Mouse (Mus musculus): ENCODE data around the gene Ier5l. TPM values are rescaled to one million over a fixed set of nuclear protein-coding genes. Genes with fewer than 3 reads are reported as not detected.

Ier5l gene
- total RNA-seq, 2 experiments from 2014 or later: 1.7 TPM

DNA sequence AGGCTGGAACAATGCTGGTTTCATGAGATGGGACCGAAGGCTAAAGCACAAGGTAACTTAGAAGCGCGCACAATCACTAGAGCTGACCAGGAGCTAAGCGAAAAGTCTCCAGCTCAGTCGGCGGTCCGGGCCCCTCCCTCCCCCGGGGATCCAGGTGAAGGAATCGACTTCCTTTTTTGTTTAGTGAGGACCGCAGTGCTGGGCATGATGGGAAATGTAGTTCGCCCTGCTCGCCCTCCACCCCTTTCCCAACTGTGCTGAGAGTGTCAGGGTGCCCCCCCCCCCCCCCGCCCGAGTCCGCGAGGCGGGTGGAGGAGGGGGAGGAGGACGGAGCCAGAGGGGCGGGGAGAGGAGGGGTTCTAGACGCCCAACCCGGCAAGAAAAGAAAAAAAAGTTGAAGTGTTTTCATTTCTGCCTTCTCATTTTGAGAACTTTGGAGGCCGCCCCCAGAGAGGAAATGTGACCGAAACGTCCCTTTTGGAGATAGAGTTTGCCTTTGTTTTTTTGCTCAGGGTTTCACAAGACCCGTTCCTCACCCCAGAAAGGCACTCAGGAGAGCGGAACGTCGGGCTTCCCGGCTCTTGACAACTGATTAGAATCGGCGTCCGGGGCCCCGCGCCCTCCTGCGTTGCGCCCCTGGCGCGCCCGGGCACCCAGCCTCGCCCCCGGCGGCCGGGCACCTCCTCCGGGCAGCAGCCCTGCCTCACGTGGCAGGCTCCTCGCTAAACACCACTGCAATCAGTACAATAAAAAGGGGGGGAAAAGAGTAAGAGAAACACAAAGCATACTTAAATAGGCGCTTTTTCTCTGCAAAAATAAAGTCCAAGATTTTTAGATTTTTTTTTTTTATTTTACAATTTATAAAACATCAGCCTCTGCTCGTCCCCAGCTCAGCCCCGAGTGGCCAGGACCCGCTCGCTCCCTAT is 2.0 kb downstream of the Ier5l start:
- peak; percentile 73 to 82 for DNase-seq
- intact Hi-C loops (cut with DNase I): loop anchor here (2.0 to 5.0 kb wide), 3 partner anchors 31 to 247 kb away; no protein-coding TSS in a partner anchor

DNA sequence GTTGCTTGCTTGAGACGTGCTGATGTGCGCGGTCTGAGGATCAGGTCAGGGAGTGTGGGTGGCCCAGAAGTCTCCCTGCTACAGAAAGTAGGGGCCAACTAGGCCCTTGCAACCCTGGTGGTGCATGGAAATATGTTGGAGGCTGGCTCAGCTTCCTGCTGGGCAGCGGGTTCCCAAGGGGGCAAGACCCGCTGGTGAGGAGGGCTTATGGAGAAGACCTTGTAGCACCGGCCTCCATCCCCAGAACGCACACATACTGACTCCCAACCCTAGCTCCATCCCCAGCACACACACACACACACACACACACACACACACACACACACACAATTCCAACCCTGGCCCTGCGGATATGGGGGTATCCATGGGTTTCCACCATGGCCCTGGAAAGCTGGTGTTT is 3.0 kb downstream of the Ier5l start:
- intact Hi-C loops (cut with DNase I): loop anchor here (5.0 kb wide), 1 partner anchor 121 kb away; no protein-coding TSS in a partner anchor
- DNase-seq: no peak

DNA sequence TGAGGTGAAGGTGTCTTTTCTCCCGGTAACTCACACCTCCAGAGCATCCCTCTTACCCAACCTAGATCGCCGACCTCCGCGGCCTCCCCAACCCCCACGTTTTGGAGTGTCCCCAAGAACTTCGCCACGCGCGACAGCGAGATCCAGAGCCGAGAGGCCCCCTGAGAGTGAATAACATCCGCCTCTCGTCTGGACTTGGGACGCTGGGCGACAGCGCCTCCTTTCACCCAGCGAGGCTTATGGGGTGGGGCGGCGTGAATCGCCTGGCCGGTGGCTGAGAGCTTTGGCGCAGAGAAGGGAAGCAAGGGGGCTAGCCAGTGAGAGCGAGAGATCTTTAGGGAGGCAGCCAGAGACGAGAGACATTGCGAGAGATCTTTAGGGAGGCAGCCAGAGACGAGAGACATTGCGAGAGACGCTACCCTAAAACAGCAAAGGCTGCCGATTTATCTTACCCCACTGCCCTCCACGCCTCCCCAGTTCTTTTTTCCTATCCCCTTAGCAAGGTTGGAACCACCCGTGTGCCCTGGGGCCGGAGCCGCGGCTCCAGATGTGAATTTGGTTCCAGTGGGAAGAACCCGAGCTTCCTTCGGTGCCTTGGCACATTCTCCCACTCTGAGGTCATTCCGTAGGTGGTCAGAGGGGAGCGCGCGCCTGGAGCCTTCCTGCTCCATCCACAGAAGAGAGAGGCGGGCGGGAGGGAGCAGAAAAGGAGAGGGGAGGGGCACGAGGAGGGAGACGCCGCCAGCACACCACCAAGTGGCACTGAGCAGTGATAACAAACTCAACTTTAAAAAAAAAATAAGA is 3.7 kb downstream of the Ier5l start:
- intact Hi-C loops (cut with DNase I): loop anchor here (5.0 kb wide), 1 partner anchor 122 kb away; no protein-coding TSS in a partner anchor
- DNase-seq: peak; percentile 63 to 75

DNA sequence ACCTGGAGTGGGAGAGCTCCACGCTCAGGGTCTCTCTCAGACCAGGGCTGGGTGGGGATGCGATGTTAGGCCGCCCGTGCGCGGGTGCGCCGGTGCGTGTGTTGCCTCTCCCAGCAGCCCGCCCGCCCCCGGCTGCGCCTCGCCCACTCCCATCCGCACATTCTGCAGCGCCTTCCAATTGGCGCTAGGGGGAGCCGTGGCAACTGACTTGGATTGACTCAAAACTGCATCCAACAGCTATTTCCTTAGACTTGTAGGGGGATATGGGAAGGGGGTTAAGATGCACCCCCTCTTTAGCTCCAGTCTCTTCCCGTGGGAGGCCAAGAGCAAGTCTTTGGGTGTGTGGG is 4.2 kb downstream of the Ier5l start:
- intact Hi-C loops (cut with DNase I): loop anchor here (2.0 to 5.0 kb wide), 2 partner anchors 123 to 325 kb away; no protein-coding TSS in a partner anchor

DNA sequence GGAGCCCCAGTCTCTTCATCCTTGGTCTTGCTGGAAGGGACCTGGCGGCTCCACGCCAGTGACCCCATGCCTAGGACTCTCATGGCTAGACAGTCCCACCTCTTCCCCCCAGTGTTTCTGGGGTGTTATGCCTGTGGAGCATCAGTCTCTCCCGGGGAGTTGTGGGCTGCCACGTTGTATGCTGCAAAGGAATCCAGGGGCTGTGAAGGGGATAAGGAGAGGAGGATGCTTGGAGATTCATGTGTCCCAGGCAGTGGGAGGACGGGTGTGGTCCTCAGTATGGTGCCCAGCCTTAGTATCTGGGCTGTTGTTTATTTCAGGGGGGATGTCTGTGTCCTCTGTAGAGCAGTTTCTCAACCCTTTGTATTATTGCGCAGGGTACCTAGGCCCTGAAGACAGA is 5.0 kb downstream of the Ier5l start:
- intact Hi-C loops (cut with DNase I): loop anchor here (2.0 kb wide), 1 partner anchor 326 kb away; no protein-coding TSS in a partner anchor
- no peak for DNase-seq

More for the DNA sequence above, 4.2 kb downstream of the Ier5l start:
- peak; percentile 61 to 74 for DNase-seq

DNA sequence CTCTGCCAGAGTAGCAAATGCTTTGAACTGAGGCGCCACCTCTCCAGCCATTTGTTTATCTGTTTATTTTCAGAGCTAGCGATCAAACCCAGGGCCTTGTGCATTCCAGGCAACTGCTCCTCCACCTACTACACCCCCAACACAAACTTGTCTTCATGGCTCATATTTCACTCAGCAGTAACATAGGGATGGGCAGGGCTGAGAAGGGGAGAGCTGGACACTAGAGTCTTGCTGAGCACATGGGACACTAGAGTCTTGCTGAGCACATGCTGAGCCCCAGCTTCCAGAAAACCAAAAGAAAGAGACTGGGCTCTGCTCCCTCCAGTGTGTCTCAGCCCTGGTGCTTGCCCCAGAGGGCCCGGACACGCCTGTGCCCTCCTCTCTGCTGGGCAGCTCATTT is 7.2 kb downstream of the Ier5l start:
- intact Hi-C loops (cut with DNase I): no loop called here
- DNase-seq: no peak

DNA sequence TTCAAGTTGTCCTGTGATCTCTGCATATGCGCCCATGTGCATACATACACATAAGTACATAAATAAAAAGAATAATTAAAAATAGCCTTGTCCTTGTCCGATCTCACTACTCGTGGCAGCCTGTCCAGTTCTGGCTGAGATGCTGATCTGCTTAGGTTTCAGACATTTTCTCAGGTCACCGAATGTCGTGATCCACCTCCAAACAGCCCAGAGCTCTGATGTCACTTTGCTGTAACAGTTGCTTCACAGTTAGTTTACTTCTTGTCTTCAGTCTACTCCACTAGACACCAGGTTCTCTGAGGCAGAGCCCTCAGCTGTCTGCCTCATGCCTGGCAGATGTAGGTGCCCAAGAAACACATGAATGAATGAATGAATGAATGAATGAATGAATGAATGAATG is 9.6 kb downstream of the Ier5l start:
- no peak for DNase-seq
- intact Hi-C loops (cut with DNase I): no loop called here

DNA sequence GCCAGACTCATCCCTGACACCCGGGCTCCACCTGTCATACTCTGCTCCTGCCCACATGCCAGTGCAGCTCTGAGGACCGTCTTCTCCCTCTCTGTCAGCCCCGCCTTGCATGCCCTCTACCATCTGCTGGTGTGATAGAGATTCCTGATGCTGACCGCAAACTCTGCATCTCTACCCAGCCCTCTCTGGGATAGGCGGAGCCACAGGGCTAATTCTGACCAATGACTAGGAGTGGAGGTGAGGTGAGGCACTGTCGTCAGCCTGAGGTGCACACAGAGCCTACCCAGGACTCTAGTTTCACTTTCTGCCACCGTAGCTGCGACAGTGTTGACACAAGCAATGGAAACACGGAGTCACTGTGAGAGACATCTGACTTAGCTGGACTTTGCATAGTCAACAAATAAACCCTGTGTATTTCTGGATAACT is 10.1 kb downstream of the Ier5l start:
- intact Hi-C loops (cut with DNase I): no loop called here
- DNase-seq: peak; percentile 46 to 60

DNA sequence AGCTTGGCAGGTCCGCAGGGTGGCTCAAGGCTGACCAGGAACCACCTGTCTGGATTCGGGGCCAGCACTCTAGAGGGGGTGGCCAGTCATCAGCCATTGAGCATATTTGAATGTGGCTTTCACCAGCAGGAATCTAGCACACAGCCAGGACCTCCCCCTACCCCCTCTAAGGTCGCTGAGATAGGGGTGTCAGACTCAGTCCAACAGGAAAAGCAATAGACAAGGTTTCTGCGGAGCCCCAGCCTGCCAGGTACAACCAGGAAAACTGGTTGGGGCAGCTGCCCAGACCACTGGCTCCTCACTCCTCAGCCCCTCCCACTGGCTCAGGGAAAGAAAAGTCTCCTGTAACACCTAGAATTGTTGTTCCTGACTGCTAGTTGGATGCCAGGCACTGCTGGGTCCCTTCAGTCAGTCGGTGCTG is 10.7 kb downstream of the Ier5l start:
- intact Hi-C loops (cut with DNase I): no loop called here
- DNase-seq: no peak

DNA sequence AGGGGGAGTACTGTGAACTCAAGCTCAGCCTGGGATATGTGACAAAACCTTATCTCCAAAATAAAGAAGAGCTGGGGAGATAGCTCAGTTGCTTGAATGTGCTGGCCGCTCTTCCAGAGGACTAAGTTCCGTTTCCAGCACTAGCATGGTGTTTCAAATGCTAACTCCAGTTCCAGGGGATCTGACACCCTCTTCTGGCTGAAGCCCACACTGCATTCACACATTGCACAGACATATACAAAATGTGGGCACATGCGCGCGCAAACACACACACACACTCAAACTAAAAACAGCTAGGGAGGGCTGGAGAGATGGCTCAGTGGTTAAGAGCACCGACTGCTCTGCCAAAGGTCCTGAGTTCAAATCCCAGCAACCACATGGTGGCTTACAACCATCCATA is 14.8 kb downstream of the Ier5l start:
- DNase-seq: no peak
- intact Hi-C loops (cut with DNase I): no loop called here

DNA sequence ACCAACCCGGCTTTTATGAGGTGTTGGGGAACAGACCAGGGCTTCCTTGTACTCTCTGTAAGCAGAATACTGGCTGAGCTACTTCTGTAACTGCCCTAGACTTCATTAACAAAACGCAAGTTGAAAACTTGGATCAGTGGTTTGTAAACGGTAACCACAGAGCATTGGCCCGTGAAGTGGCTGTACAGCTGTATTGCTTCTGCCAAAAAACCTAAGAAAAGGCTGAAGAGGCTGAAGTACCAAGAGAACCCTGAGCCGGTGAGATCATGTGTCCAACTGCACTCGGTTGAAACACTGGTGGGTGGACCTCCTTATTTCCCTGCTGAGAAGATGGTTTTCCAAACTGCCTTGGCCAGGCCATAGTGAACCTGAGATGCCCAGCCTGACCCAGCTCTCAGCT is 15.7 kb downstream of the Ier5l start:
- no peak for DNase-seq
- intact Hi-C loops (cut with DNase I): no loop called here

DNA sequence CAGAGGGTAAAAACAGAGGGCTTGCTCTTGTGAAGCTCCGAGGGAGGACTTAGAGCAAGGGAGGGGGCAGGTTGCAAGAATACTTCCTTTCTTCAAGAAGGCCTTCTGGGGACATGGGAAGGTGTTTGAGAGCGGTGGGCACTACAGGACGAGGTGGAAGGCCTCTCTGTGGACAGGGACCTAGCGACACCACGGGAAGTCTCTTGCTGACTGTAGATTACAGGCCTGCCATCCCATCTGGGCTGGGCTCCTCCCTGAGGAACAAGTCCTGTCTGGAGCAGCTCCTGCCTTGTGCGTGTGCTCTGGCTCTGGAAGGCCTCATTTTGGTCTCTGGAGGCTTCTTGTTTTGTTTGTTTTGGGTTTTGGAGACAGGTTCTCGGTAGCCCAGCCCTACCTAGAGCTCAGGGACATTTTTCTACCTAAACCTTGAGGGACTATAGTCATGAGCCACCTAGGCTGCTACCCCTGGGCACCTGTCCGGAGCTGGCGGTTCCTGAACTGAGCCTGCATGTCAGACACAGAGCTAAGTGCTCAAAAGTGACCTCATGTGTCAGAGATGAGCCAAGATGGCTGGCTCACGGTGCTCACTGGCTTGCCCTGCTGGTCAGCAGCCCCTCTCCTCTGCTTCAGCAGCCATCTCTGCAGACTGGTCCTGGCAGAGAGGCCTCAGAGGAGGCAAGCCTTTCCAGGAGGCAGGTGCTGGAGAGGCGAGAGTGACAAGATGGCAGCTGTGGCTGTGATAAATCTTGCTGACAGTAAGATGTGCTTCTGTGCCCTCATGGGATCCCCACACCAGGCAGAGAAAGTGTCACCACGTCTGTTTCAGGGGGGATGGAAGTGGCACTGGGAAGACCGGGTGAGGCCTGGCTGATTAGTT is 17.7 kb downstream of the Ier5l start:
- no peak for DNase-seq
- intact Hi-C loops (cut with DNase I): no loop called here

DNA sequence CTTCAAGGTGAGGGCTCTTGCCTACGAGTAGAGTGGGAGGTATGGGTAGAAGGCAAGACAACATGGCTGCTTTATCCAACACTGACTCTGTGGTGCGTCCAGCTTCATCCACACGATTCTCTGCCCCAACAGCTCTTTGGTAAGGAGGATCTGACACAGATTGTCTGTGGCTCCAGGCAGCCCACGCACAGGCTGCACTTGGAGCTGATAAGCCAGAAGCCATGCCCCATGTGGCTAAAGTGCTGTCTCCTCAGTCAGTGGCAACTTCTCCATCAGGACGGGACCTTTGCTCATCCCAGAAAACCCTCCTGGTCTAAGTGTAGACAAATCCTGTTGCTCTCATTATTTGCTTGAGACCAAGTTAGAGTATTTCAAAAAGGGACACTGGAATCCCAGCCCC is 19.4 kb downstream of the Ier5l start:
- no peak for DNase-seq
- intact Hi-C loops (cut with DNase I): no loop called here

DNA sequence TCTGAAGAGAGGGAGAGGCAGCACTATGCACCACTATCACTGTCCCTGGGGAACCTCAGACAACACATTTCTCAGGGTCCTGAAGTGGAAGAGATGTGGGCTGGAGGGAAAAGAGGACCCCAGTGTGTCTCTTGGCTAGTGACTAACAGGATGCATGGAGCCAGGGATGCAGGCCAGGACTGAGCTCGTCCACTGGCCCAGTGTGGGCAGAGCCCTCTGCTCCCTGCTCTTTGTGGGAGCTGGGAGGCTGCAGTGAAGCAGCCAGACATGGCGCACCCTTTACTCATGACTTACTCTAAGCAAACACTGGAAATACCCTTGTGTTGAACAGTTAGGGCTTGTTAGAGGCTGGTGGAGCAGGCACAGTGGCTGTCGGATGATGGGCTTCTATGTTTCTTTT is 20.4 kb downstream of the Ier5l start:
- intact Hi-C loops (cut with DNase I): no loop called here
- no peak for DNase-seq

DNA sequence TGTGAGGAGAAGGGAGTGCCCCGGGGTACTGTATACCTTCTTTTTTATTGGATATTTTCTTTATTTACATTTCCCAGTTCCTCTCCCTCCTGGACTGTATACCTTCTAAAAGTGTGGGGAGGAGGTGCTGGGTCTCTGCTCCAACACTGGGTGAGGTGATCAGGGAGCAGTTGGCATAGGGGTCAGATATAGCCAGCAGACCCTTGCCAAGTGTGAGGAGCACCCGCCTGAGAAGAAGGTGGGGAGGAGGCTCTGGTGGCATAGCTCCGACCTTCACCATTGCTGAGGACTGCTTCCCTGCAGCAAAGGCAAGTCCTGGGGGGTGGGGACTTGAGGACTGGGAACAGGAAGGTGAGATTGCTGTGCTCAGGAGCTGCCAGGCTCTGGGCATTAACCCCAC is 22.5 kb downstream of the Ier5l start:
- intact Hi-C loops (cut with DNase I): no loop called here
- DNase-seq: no peak

DNA sequence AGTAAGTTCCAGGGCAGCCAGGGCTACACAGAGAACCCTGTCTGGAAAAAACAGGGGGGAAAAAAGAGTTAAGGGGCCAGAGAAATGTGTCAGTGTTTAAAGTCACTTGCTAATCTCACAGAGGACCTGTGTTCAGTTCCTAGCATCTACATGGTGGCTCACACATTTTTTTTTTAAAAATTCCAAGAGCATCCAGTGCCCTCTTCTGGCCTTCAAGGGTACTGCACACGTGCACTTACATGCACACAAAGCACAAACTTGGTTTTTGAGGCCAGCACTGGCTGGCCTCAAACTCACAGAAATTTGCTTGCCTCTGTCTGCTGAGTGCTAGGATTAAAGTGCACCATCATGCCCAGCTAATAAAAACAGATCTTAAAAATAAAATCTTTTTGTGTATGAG is 23.5 kb downstream of the Ier5l start:
- DNase-seq: no peak
- intact Hi-C loops (cut with DNase I): no loop called here

DNA sequence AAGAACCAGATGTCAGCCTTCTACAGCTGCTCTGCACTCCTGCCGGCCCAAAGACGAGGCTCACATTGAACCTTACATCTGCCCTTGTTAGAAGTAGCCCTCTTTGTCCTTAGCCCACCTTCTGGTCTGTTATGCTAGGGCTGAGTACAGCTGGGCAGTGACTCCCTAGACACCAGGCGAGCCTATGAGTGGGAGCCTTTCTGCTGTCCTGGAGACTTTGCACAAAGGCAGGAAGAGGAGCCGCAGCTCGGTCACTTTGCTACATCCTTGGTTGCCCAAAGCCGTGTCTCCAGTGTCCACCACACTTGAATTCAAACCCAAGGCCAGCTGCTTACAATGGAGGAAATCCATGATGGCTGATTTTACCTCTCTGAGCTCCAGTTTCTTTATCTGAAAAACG is 25.6 kb downstream of the Ier5l start:
- intact Hi-C loops (cut with DNase I): no loop called here
- no peak for DNase-seq

DNA sequence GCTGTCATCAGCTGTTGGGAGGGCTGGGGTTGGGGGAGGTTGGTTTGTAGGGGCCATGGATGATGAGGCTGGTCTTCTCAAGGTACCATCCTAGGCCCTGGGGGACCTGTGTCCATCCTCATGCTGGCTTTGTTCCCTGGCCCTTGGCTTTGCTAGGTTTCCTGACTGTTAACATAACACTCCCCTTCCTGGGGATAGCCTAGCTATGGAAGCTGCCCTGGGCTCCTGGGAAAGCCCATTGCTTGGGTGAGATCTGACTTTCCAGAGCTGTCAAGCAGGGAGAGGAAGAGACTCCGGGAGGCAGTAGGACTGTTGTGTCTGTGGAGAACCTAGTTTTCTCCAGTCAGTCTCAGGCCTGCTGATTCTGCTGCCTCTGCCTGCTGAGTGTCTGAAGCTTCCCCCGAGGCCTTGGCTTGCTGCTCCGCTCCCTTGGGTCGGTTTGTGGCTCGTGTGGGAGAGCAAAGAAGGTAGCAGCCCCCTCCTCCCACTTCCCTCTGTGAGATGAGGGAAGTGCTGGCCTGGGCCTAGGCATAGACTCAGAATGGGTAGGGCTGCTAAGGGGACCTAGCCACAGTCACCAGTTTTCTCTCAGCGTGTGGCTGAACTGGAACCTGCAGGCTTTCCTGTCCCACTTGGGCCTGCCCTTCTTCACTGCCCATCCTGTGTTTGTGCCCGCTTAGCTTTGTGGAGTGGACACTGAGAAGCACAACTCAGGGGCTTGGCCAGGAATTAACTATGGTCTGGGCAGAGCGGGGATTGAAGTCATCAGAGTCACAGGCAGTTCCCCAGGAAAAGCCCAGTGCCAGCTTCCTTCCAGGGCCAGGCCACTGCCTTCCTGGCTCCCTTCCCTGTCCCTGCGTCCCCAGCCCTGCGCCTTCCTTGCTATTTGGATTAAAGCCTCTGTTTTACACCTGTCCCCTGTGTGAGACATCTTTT is 26.9 kb downstream of the Ier5l start:
- intact Hi-C loops (cut with DNase I): no loop called here
- DNase-seq: peak in 1 of 2 experiments; percentile 41

DNA sequence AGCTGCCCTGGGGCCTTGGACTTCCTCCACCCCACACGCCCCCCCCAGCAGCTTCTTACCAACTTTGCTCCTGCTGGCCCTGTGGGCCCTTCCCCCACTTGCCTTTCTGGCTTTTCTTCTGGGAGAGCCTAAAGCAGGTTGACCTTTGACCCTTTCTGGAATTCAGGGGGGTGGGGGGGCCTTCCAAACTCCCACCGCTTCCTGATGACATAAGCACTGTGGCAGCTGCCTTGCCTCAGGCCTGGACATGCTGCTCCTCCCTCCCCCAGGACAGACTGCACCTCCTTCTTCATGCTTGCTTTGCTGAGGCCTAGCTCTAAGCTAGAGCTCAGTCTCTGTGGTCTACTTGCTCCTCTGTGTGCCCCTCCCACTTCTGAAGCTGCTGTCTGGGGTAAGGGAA is 28.7 kb downstream of the Ier5l start:
- no peak for DNase-seq
- intact Hi-C loops (cut with DNase I): no loop called here
